Mouse (Mus musculus): Measurements from ENCODE around the gene Chil1. TPM values are rescaled to one million over a fixed set of nuclear protein-coding genes. Genes with fewer than 3 reads are reported as not detected.

The Chil1 gene
- polyA plus RNA-seq, 1 experiment from 2014 or later = 1.5 TPM

Other genes with a start within 250 kb of the Chil1 start
- 15.2 and 21.1 TPM in 2 replicates for gene Fmod, start 144.9 kb upstream of the Chil1 start, polyA plus RNA-seq (2015; fragmentation: Nextera tagmentation; extraction: Ambion mirVana)
- 37.2 and 42.2 TPM in 2 replicates for gene Btg2, start 103.1 kb upstream of the Chil1 start, polyA plus RNA-seq (2015; fragmentation: Nextera tagmentation; extraction: Ambion mirVana)
- gene Chit1, start 70.9 kb upstream of the Chil1 start, polyA plus RNA-seq (2015; fragmentation: Nextera tagmentation; extraction: Ambion mirVana) = 0.09 and 0.10 TPM in 2 replicates
- 0.13 and 0.19 TPM in 2 replicates for gene Mybph, start 11.3 kb downstream of the Chil1 start, polyA plus RNA-seq (2015; fragmentation: Nextera tagmentation; extraction: Ambion mirVana)
- 16.2 and 19.2 TPM in 2 replicates for gene Adora1, start 53.3 kb downstream of the Chil1 start, polyA plus RNA-seq (2015; fragmentation: Nextera tagmentation; extraction: Ambion mirVana)
- gene Myog, start 107.8 kb downstream of the Chil1 start, polyA plus RNA-seq (2015; fragmentation: Nextera tagmentation; extraction: Ambion mirVana) = 0.10 TPM in 1 of 2 replicates, not detected in the other
- 18.9 and 20.4 TPM in 2 replicates for gene Ppfia4, start 150.8 kb downstream of the Chil1 start, polyA plus RNA-seq (2015; fragmentation: Nextera tagmentation; extraction: Ambion mirVana)
- gene Tmem183a, start 179.8 kb downstream of the Chil1 start, polyA plus RNA-seq (2015; fragmentation: Nextera tagmentation; extraction: Ambion mirVana) = 144 and 147 TPM in 2 replicates
- not detected in 2 replicates for gene 4933406M09Rik, start 203.8 kb downstream of the Chil1 start, polyA plus RNA-seq (2015; fragmentation: Nextera tagmentation; extraction: Ambion mirVana)
- gene Cyb5r1, start 223.4 kb downstream of the Chil1 start, polyA plus RNA-seq (2015; fragmentation: Nextera tagmentation; extraction: Ambion mirVana) = 12.6 and 13.3 TPM in 2 replicates
- gene Adipor1, start 233.2 kb downstream of the Chil1 start, polyA plus RNA-seq (2015; fragmentation: Nextera tagmentation; extraction: Ambion mirVana) = 76.0 and 82.4 TPM in 2 replicates

Data from midbrain, embryonic 15.5 days (tissue).